Comparison of ENCODE assay signal across 15 mouse cellular contexts in genomic region chr1:166299821-166300220, GRCm38 (mm10).
"Had no signal": no experiment of that assay in that cellular context is flagged by ENCODE, and none has a peak within 500 bp of the region (broad histone marks: within the 10 kb centered on the region; RNA-seq: fewer than 3 reads in every experiment).

No protein-coding gene starts in this region.

- H3K9me3 ChIP-seq: kidney, embryonic 15.5 days; limb, embryonic 13.5 days; midbrain, embryonic 13.5 days; neural tube, embryonic 15.5 days; stomach, embryonic 15.5 days had no signal

- DNase-seq: kidney, adult 2 months; kidney, postnatal 14 days; layer of hippocampus, postnatal 36 days; left cerebral cortex, postnatal 4 days; lung, adult 18-20 months; retina, postnatal 1 day; thymus, adult 18-20 months; thymus, postnatal 14 days had no signal

- H3K4me1 ChIP-seq: limb, embryonic 13.5 days had no signal

- H3K4me3 ChIP-seq: kidney, embryonic 15.5 days; limb, embryonic 13.5 days; midbrain, embryonic 13.5 days; myocyte; neural tube, embryonic 15.5 days; stomach, embryonic 15.5 days had no signal

- H3K36me3 ChIP-seq: kidney, embryonic 15.5 days; limb, embryonic 13.5 days; neural tube, embryonic 15.5 days; stomach, embryonic 15.5 days had no signal

- H3K27me3 ChIP-seq: limb, embryonic 13.5 days; midbrain, embryonic 13.5 days; neural tube, embryonic 15.5 days; stomach, embryonic 15.5 days had no signal

- H3K9ac ChIP-seq: kidney, embryonic 15.5 days; limb, embryonic 13.5 days; liver, embryonic 14.5 days; midbrain, embryonic 13.5 days; neural tube, embryonic 15.5 days; stomach, embryonic 15.5 days had no signal

- H3K27ac ChIP-seq: kidney, embryonic 15.5 days; limb, embryonic 13.5 days; liver, embryonic 14.5 days; midbrain, embryonic 13.5 days; neural tube, embryonic 15.5 days; stomach, embryonic 15.5 days had no signal

- H3K4me2 ChIP-seq: kidney, embryonic 15.5 days; limb, embryonic 13.5 days; midbrain, embryonic 13.5 days; neural tube, embryonic 15.5 days; stomach, embryonic 15.5 days had no signal

- ATAC-seq: midbrain, embryonic 13.5 days had no signal
